Mouse (Mus musculus) lung, postnatal 0 days (tissue): ENCODE data around the gene Ifi35.

ENCODE experiments used
- CTCF ChIP-seq: IDR thresholded peaks from 2 replicates; pipeline ENCODE4 v1.5.1; 2016; ENCODE audit warnings: antibody characterized with exemption, mild to moderate bottlenecking
- EP300 ChIP-seq: IDR thresholded peaks from 2 replicates; pipeline ENCODE4 v1.6.1; 2016; ENCODE audit warnings: antibody characterized with exemption, mild to moderate bottlenecking, control low read depth

GRCm38 (mm10) chr11:101507090-101507489 lies 58.9 kb downstream of the Ifi35 start:
- TF ChIP-seq CTCF (no peak), EP300 (no peak)
